Mouse (Mus musculus) hindbrain, embryonic 15.5 days (tissue): ENCODE results near the gene Otop2. TPM values are rescaled to one million over a fixed set of nuclear protein-coding genes. Genes with fewer than 3 reads are reported as not detected.

ENCODE experiments used
- ATAC-seq: fragments of 200-750 bp; cut with Nextera tagmentation; 2 replicates; pipeline ENCODE4 v1.8.0; 2017; ENCODE audit warnings: low read depth, moderate number of reproducible peaks, moderate TSS enrichment; ENCODE audit not compliant: low FRiP score
- H3K27ac ChIP-seq: fragments of 300-500 bp; sonication (generic); replicated peaks from 2 replicates; pipeline ENCODE4 v1.5.1; 2015; ENCODE audit warnings: mild to moderate bottlenecking, inconsistent platforms
- H3K27me3 ChIP-seq: fragments of 300-500 bp; sonication (generic); 2 replicates; pipeline ENCODE4 v1.6.1; 2015; ENCODE audit warnings: control low read depth, inconsistent platforms
- H3K36me3 ChIP-seq: fragments of 300-500 bp; sonication (generic); 2 replicates; pipeline ENCODE4 v1.6.1; 2015; ENCODE audit warnings: control low read depth, inconsistent platforms
- H3K4me1 ChIP-seq: fragments of 300-500 bp; sonication (generic); replicated peaks from 2 replicates; pipeline ENCODE4 v1.6.1; 2015; ENCODE audit warnings: control low read depth, inconsistent platforms
- H3K4me2 ChIP-seq: fragments of 300-500 bp; sonication (generic); 2 replicates; pipeline ENCODE4 v1.6.1; 2015; ENCODE audit warnings: moderate library complexity, mild to moderate bottlenecking, inconsistent platforms
- H3K4me3 ChIP-seq: fragments of 300-500 bp; sonication (generic); 2 replicates; pipeline ENCODE4 v1.5.1; 2015; ENCODE audit warnings: mild to moderate bottlenecking, inconsistent platforms
- H3K9ac ChIP-seq: fragments of 300-500 bp; sonication (generic); 2 replicates; pipeline ENCODE4 v1.6.1; 2015; ENCODE audit warnings: inconsistent platforms
- H3K9me3 ChIP-seq: fragments of 300-500 bp; sonication (generic); 2 replicates; pipeline ENCODE4 v1.6.1; 2016; ENCODE audit warnings: control low read depth, inconsistent platforms
- WGBS: fragments of 180-500 bp; shearing (Covaris S2); methylation state at CpG from one replicate; pipeline ENCODE4 v1.1.7; 2015; 5-methylcytosine and 5-hydroxymethylcytosine counted together
- polyA plus RNA-seq: library from polyadenylated mRNA; unstranded; fragments of >200 nt; fragmentation: Nextera tagmentation; extraction: Ambion mirVana; gene quantifications from 2 replicates; pipeline ENCODE4 v1.2.1, GENCODE M21; 2015

Gene Otop2
- polyA plus RNA-seq, 1 experiment from 2014 or later = 0.34 TPM

DNA sequence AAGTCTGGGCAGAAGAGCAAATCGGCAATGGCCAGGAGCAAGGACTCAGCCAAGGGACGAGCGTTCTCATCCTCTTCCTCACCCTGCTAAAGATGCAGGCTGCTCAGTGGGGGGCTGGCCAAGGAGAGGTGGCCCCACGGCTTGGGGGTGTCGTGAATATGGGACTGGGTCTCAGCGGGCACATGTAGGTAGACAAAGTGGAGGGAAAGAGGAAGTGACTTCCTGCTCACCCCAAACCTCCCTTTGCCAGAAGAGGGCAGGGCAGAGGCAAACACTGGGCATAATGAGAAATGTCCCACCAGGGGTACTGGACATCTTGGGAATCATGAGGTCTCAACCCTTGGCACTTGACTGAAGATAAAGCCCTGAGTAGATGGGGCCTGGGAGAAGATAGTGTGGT, 52.8 kb downstream of the Otop2 start:
- Histone ChIP-seq H3K4me1 (peaks cover 22% of the 10 kb centered on the region), H3K9me3 (no peaks in the 10 kb centered on the region), H3K27ac (no peak overlapping the region), H3K9ac (no peak overlapping the region), H3K36me3 (peaks cover 15% of the 10 kb centered on the region), H3K4me3 (no peak overlapping the region), H3K4me2 (no peak overlapping the region), H3K27me3 (0 out of 2 replicates have a peak, but pooled peaks cover 6% of the 10 kb centered on the region)
- no peak for ATAC-seq
- 63% methylated on average over 6 of the region's 6 CpGs for WGBS

DNA sequence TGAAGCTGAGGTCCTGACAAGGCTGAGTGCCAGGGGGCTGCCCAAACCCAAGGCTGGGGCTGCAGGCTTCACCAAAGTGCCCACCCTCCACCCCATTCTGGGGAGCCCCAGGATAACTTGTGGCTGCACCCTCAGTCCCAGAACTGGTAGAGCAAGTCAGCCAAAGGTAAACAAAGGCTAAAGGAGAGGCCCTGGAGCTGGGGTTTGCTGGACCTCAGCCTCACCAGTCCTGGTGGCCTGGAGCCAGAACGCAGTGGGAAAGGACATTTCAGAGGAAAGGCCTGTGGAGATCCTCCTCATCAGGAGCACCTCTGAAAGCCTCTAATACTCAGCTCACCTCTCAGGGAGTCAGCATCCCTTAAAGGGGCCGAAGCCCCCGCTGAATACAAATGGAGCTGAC, 57.2 kb downstream of the Otop2 start:
- Histone ChIP-seq H3K4me3 (no peak overlapping the region), H3K9me3 (no peaks in the 10 kb centered on the region), H3K27ac (no peak overlapping the region), H3K36me3 (no peaks in the 10 kb centered on the region), H3K4me2 (no peak overlapping the region), H3K4me1 (peaks cover 35% of the 10 kb centered on the region), H3K9ac (no peak overlapping the region), H3K27me3 (no peaks in the 10 kb centered on the region)
- no peak for ATAC-seq
- WGBS = 89% methylated on average over 3 of the region's 3 CpGs

DNA sequence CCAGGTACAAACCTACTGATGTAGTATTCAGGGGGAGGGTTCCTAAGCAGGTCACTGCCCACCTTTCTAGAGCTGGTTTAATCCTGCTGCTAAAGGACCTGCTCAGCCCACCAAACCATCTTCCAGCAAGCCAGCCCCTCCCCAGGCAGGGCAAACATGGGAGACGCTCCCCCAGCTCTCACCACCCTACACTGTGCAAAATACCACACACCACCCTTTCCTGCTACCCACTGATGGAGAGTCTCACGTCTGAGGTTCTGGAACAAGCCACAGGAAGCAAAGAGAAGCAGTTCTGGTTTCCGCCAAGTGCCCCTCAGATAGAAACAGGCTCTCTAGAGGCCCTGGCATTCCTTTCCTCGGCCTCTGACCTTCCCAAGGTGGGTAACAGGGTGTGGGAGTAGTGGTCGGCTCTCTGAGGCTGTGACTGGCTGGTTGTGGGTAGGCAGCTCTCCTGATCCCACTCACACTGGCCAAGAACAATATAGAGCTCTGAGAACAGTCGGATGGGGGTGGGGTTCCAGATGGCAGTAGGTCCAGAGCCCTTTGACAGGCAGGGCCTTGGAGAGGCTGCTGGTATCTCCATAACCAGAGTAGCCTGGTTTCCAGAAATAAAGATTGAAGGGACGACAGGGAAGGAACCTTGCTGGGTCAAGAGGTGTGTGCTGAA, 59.2 kb downstream of the Otop2 start:
- Histone ChIP-seq H3K4me2 (peak overlapping the region; percentile 90), H3K9me3 (no peaks in the 10 kb centered on the region), H3K27ac (peak overlapping the region; percentile 91), H3K36me3 (no peaks in the 10 kb centered on the region), H3K9ac (peak overlapping the region; percentile 91), H3K27me3 (no peaks in the 10 kb centered on the region), H3K4me3 (peak overlapping the region; percentile 68), H3K4me1 (peaks cover 27% of the 10 kb centered on the region)
- peak; percentile 32 for ATAC-seq
- WGBS = 40% methylated on average over 7 of the region's 7 CpGs

DNA sequence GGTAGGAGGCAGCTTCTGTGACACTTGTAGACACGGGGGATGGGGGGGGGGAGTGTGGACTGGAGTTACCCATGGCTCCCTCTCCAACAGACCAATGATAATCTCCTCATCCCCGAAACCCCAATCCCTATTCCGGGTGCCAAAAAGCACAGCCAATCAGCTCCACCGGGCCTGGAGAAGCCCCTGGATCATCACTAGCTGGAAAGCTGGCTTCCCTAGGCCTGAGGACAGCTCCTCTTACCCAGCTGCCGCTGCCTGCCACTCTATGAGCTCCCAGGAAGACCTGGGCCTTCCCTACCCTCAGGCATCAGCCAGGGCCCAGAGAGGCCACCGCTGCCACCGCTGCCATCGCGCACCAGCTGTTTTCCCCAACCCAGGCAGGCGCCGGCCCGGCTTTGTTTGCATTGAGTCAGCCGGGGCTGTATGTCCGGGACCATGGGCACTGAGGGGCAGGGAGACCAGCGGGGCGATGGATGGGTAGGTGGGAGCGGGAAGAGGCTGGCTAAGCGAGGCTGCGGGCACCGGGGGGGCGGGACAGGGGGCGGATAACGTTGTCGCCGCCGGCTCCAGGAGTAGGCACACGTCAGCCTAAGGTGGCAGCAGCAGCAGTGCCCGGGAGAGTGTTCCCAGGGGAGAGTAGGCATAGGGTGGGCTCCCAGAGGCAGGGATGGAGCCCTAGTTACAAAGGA, 59.9 kb downstream of the Otop2 start:
- peak overlapping the region; percentile 68 for H3K4me3 ChIP-seq
- no peaks in the 10 kb centered on the region for H3K9me3 ChIP-seq
- ATAC-seq = peak; percentile 73
- peak overlapping the region; percentile 91 for H3K9ac ChIP-seq
- peak overlapping the region; percentile 90 for H3K4me2 ChIP-seq
- no peaks in the 10 kb centered on the region for H3K36me3 ChIP-seq
- WGBS = 1% methylated on average over 28 of the region's 28 CpGs
- H3K4me1 ChIP-seq = peaks cover 27% of the 10 kb centered on the region
- no peaks in the 10 kb centered on the region for H3K27me3 ChIP-seq
- H3K27ac ChIP-seq = peak overlapping the region; percentile 91

DNA sequence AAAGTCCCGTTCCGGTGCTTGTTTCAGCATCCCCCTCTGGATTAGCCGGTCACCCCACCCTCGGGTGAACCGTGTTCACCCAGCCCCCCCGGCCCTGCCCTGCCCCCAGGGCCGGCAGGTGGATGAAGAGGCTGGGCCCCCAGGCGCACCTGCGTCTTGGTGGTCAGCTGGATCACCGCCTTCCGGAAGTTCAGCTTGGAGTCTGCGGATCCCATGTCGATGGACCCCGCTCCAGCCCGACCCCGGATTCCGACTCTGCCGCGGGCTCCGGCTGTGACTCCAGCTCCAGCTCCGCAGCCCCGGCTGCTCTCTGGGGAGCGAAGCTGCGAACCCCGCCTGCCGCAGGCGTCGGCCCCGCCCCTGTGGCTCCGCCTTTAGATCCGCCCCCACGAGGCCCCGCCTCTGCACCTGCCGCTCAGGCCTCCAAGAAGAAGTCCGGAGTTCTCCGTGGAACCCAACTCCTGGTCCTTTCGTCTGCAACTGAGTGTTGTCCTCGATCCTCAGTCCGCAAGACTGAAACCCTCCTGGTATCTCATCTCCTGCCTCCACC, 60.5 kb downstream of the Otop2 start, which contains the start of gene Hid1:
Gene Hid1, minus strand, starts transcription at position 362 of the 550 bp plus-strand sequence.
- H3K9ac ChIP-seq = peak within 1 kb of the TSS; percentile 91
- H3K27ac ChIP-seq = peak within 1 kb of the TSS; percentile 91
- H3K36me3 ChIP-seq = no peaks in the 10 kb centered on the region
- peak within 1 kb of the TSS; percentile 90 for H3K4me2 ChIP-seq
- 0% methylated on average over 37 of the region's 39 CpGs for WGBS
- no peaks in the 10 kb centered on the region for H3K27me3 ChIP-seq
- H3K9me3 ChIP-seq = no peaks in the 10 kb centered on the region
- peaks cover 27% of the 10 kb centered on the region for H3K4me1 ChIP-seq
- peak within 1 kb of the TSS; percentile 68 for H3K4me3 ChIP-seq
- peak; percentile 73 for ATAC-seq

DNA sequence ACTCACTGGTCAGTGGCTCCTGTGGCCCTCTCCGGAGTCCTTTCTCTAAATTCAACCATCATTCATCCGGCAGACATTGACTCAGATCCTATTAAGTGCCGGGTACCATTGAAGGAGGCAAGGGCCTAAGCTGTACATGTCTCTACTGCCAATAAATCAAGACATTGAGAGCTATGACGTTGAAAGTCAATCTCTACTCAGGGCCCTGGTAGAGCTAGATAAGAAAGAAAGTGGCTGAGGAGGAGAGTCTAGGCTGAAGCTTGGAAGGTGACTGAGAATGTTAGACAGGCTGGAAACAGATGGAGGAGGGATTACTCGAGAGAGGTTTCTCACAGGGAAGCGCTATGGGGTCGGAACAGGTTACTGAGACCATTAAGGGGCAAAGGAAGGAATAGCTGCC, 63.4 kb downstream of the Otop2 start:
- no peak for ATAC-seq
- H3K27ac ChIP-seq = no peak overlapping the region
- H3K4me2 ChIP-seq = no peak overlapping the region
- no peak overlapping the region for H3K4me3 ChIP-seq
- H3K9ac ChIP-seq = no peak overlapping the region
- WGBS = 65% methylated on average over 7 of the region's 7 CpGs
- H3K36me3 ChIP-seq = no peaks in the 10 kb centered on the region
- peaks cover 29% of the 10 kb centered on the region for H3K4me1 ChIP-seq
- H3K9me3 ChIP-seq = no peaks in the 10 kb centered on the region
- H3K27me3 ChIP-seq = peaks cover 4% of the 10 kb centered on the region; the same call in 1 of the 2 replicates

DNA sequence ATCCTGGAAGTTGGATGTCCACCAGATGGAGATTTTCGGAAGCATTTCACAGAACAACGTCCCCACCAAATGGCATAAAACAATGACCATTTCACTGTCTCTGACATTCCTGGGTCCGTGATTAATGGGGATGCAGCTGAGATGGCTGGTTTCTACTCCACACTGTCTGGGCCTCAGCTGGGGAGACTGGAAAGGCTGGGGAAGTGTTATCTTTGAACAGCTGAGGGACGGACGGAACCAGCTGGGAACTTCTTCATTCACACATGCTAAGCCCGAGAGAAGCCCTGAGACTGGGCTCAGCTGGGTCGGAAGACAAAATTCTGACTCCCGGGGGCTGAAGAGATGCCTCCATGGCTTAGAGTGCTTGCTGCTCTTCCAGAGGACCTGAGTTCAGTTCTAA, 64.4 kb downstream of the Otop2 start:
- no peak overlapping the region for H3K9ac ChIP-seq
- no peaks in the 10 kb centered on the region for H3K36me3 ChIP-seq
- H3K4me1 ChIP-seq = peaks cover 19% of the 10 kb centered on the region
- no peaks in the 10 kb centered on the region for H3K9me3 ChIP-seq
- peaks cover 4% of the 10 kb centered on the region; the same call in 1 of the 2 replicates for H3K27me3 ChIP-seq
- no peak for ATAC-seq
- 47% methylated on average over 8 of the region's 8 CpGs for WGBS
- no peak overlapping the region for H3K4me2 ChIP-seq
- H3K27ac ChIP-seq = no peak overlapping the region
- H3K4me3 ChIP-seq = no peak overlapping the region

DNA sequence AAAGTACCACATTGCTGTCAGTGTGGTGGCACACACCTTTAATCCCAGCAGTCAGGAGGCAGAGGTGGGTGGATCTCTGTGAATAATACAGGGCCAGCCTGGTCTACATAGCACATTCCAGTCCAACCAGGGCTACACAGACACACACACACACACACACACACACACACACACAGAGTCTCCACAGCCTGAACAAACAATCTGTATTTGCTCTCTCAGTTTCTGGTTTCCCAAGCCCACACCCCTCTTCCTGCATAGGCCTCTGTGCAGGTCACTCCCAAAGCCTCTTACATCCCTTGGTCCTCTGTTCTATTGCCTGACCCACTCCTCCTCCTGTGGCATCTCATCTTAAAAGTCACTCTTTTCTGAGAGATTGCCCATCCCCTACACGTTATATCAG, 65.1 kb downstream of the Otop2 start:
- ATAC-seq = no peak
- Histone ChIP-seq H3K36me3 (no peaks in the 10 kb centered on the region), H3K27ac (no peak overlapping the region), H3K4me1 (peaks cover 16% of the 10 kb centered on the region), H3K9ac (no peak overlapping the region), H3K4me3 (no peak overlapping the region), H3K27me3 (peaks cover 4% of the 10 kb centered on the region; the same call in 1 of the 2 replicates), H3K9me3 (no peaks in the 10 kb centered on the region), H3K4me2 (no peak overlapping the region)
- WGBS = 67% methylated on average over 1 of the region's 1 CpGs

DNA sequence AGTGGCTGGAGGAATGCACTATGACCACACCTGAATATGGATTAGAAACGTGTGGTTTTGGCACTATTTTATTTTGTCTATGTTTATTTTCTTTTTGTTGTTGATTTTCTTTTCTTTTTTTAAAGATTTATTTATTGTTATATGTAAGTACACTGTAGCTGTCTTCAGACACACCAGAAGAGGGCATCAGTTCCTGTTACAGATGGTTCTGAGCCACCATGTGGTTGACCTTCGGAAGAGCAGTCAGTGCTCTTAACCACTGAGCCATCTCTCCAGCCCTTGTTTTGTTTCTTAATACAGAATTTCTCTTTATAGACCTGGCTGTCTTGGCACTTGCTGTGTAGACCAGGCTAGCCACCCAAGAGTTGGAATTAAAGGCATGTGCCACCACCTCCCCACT, 65.8 kb downstream of the Otop2 start:
- ATAC-seq = no peak
- no peak overlapping the region for H3K27ac ChIP-seq
- 55% methylated on average over 2 of the region's 2 CpGs for WGBS
- H3K27me3 ChIP-seq = peaks cover 4% of the 10 kb centered on the region; the same call in 1 of the 2 replicates
- H3K9ac ChIP-seq = no peak overlapping the region
- H3K4me3 ChIP-seq = no peak overlapping the region
- peaks cover 16% of the 10 kb centered on the region for H3K4me1 ChIP-seq
- H3K4me2 ChIP-seq = no peak overlapping the region
- no peaks in the 10 kb centered on the region for H3K9me3 ChIP-seq
- H3K36me3 ChIP-seq = no peaks in the 10 kb centered on the region

DNA sequence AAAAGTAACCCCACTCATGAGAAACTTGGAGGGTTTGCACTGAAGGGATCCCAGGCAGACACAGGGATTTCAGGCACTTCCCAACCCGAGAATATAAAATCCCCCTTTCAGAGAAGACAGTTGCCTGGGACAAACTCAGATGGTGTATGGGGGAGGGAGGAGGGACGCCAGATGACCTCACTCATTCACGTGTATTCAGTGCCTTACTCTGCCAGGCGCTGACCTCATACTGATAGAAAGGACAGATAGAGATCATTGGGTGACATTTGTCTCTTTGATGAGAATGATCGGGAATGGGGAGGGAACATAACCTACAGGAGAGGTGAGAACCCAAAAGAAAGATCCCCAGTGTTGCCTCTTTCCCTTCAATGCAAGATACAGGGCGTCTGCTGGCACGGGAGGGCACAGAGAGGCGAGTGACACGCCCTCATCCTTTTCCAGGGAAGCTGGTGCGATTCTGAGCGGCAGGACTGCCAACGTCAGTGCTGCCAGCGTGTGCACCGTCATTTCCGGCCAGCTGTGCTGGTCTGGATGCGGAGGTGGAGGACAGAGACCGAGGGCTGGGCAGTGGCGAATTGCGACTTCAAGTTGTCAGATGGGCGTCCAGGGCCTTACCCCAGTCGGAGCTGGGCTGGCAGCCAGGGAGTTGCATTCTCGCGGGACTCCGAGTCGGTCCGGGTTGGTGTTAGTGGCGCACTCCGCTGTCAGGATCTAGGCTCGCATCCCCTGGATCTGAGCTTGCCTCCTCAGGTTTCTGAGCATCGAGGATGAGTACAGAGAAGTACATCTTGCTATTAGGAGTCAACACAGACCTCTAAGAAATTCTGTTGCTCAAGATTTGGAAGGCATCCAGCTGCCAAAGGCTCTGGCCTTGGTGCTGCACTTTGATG, 67.1 kb downstream of the Otop2 start:
- peak; percentile 90 for ATAC-seq
- Histone ChIP-seq H3K4me1 (peaks cover 16% of the 10 kb centered on the region), H3K9me3 (no peaks in the 10 kb centered on the region), H3K9ac (peak overlapping the region; percentile 68), H3K4me2 (peak overlapping the region; percentile 68), H3K27ac (peak overlapping the region; percentile 80), H3K4me3 (peak overlapping the region; percentile 43), H3K27me3 (peaks cover 4% of the 10 kb centered on the region; the same call in 1 of the 2 replicates), H3K36me3 (no peaks in the 10 kb centered on the region)
- WGBS = under 1% methylated on average over 30 of the region's 30 CpGs

DNA sequence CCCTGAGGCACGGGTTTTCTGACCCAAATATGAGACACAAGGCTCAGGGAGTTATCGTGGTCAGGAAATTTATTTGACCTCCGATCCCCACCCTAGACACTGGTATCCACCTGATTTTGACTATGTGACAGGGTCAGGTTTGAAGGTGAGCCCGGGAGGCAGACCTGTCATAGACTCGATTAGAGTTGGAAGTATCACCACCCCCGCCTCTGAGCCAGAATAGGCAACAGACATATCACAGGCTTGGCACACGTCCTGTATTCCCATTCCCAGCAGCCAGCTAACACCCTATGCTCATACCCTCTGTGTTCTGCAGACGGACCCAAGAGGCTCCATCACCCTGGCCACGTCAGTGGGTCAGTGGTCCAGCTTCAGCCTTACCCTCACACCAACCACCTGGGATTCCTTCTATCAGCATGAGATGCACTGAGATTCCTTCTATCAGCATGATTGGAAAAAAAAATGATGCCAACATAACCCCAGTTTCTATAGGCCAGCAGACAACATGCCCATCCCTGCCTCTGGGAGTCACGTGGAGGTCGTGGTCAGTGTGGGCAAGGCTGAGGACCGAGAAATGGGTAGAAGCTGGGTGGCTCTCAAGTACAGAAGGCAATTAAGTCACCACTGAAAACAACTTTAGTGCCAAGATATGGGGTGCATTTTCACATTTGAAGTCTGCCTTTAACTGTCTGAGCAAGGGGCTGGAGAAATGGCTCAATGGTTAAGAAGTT, 67.9 kb downstream of the Otop2 start:
- Histone ChIP-seq H3K9me3 (no peaks in the 10 kb centered on the region), H3K4me2 (peak overlapping the region; percentile 68), H3K36me3 (no peaks in the 10 kb centered on the region), H3K9ac (peak overlapping the region; percentile 68; the same call in 1 of the 2 replicates), H3K4me1 (peaks cover 16% of the 10 kb centered on the region), H3K4me3 (peak overlapping the region; percentile 43), H3K27ac (peak overlapping the region; percentile 80), H3K27me3 (peaks cover 4% of the 10 kb centered on the region; the same call in 1 of the 2 replicates)
- 67% methylated on average over 12 of the region's 12 CpGs for WGBS
- peak; percentile 16; the same call in 1 of the 2 replicates for ATAC-seq
